Mouse (Mus musculus) megakaryocyte, embryonic 14.5 days (primary cell): ENCODE measurements around the gene Sema5a. TPM values are rescaled to one million over a fixed set of nuclear protein-coding genes. Genes with fewer than 3 reads are reported as not detected.

Source experiments
- H3K27me3 ChIP-seq: replicated peaks from 2 replicates; pipeline ENCODE3; 2012; ENCODE audit warnings: inconsistent platforms
- H3K36me3 ChIP-seq: replicated peaks from 2 replicates; pipeline ENCODE3; 2012; ENCODE audit warnings: low read length, inconsistent platforms, mixed read lengths
- H3K4me1 ChIP-seq: 2 replicates; pipeline ENCODE4 v1.6.1; 2012; ENCODE audit warnings: inconsistent platforms
- H3K4me3 ChIP-seq: replicated peaks from 2 replicates; pipeline ENCODE3; 2012; ENCODE audit warnings: moderate library complexity, mild to moderate bottlenecking, inconsistent platforms
- H3K9me3 ChIP-seq: 2 replicates; pipeline ENCODE4 v1.6.1; 2012; ENCODE audit warnings: inconsistent platforms
- FLI1 ChIP-seq: IDR thresholded peaks from 2 replicates; pipeline ENCODE4 v1.6.1; 2012; ENCODE audit warnings: low read length, inconsistent platforms, mixed read lengths
- GATA1 ChIP-seq: IDR thresholded peaks from 3 replicates; pipeline ENCODE4 v1.6.1; 2012; ENCODE audit warnings: mixed read lengths, low read length, inconsistent platforms, borderline replicate concordance
- polyA plus RNA-seq: library from polyadenylated mRNA; stranded (reverse); fragments of >175 nt; gene quantifications from 2 replicates; pipeline ENCODE4 v1.2.3, GENCODE M21; 2012; ENCODE audit warnings: low replicate concordance; ENCODE audit not compliant: insufficient read depth

Sema5a gene
- polyA plus RNA-seq, 1 experiment: not detected

- H3K9me3 ChIP-seq: peaks cover 18% of the 10 kb centered on the region
- H3K27me3 ChIP-seq: no peaks in the 10 kb centered on the region
- no peak overlapping the region for H3K4me3 ChIP-seq
- TF ChIP-seq GATA1 (no peak), FLI1 (no peak)
- H3K36me3 ChIP-seq: no peaks in the 10 kb centered on the region
- peaks cover 8% of the 10 kb centered on the region for H3K4me1 ChIP-seq
Observed at GRCm38 (mm10) chr15:32324105-32324504, 79.5 kb downstream of the Sema5a start.

GRCm38 (mm10) chr15:32328370-32329004 is 83.9 kb downstream of the Sema5a start:
- Histone ChIP-seq H3K36me3 (no peaks in the 10 kb centered on the region), H3K4me3 (no peak overlapping the region), H3K27me3 (no peaks in the 10 kb centered on the region), H3K9me3 (peaks cover 1% of the 10 kb centered on the region; the same call in 1 of the 2 replicates), H3K4me1 (peaks cover 8% of the 10 kb centered on the region)
- TF ChIP-seq GATA1: no peak
- TF ChIP-seq FLI1: no peak

- no peaks in the 10 kb centered on the region for H3K27me3 ChIP-seq
- H3K4me3 ChIP-seq: no peak overlapping the region
- TF ChIP-seq GATA1: no peak
- no peak for TF ChIP-seq FLI1
- H3K9me3 ChIP-seq: peaks cover 4% of the 10 kb centered on the region; the same call in 1 of the 2 replicates
- no peaks in the 10 kb centered on the region for H3K36me3 ChIP-seq
- peaks cover 8% of the 10 kb centered on the region for H3K4me1 ChIP-seq
Observed at GRCm38 (mm10) chr15:32329670-32330330, 85.2 kb downstream of the Sema5a start.

- Histone ChIP-seq H3K9me3 (peaks cover 4% of the 10 kb centered on the region; the same call in 1 of the 2 replicates), H3K27me3 (no peaks in the 10 kb centered on the region), H3K4me1 (peaks cover 8% of the 10 kb centered on the region), H3K36me3 (no peaks in the 10 kb centered on the region), H3K4me3 (no peak overlapping the region)
- TF ChIP-seq GATA1: no peak
- TF ChIP-seq FLI1: no peak
Observed at GRCm38 (mm10) chr15:32330427-32330826, 85.8 kb downstream of the Sema5a start.

- no peak for TF ChIP-seq FLI1
- Histone ChIP-seq H3K4me1 (peaks cover 8% of the 10 kb centered on the region), H3K36me3 (no peaks in the 10 kb centered on the region), H3K4me3 (no peak overlapping the region), H3K9me3 (peaks cover 9% of the 10 kb centered on the region; the same call in 1 of the 2 replicates), H3K27me3 (no peaks in the 10 kb centered on the region)
Observed at GRCm38 (mm10) chr15:32331037-32331436, 86.4 kb downstream of the Sema5a start.

GRCm38 (mm10) chr15:32333456-32333855 is 88.8 kb downstream of the Sema5a start:
- Histone ChIP-seq H3K9me3 (peaks cover 12% of the 10 kb centered on the region), H3K4me1 (peaks cover 6% of the 10 kb centered on the region), H3K36me3 (no peaks in the 10 kb centered on the region), H3K4me3 (no peak overlapping the region), H3K27me3 (no peaks in the 10 kb centered on the region)
- no peak for TF ChIP-seq GATA1
- no peak for TF ChIP-seq FLI1

- Histone ChIP-seq H3K36me3 (no peaks in the 10 kb centered on the region), H3K4me3 (no peak overlapping the region), H3K27me3 (no peaks in the 10 kb centered on the region), H3K9me3 (peaks cover 12% of the 10 kb centered on the region), H3K4me1 (no peaks in the 10 kb centered on the region)
- TF ChIP-seq GATA1: no peak
Observed at GRCm38 (mm10) chr15:32337810-32338209, 93.2 kb downstream of the Sema5a start.

- no peak overlapping the region for H3K4me3 ChIP-seq
- H3K27me3 ChIP-seq: no peaks in the 10 kb centered on the region
- H3K9me3 ChIP-seq: peaks cover 8% of the 10 kb centered on the region
- no peaks in the 10 kb centered on the region for H3K4me1 ChIP-seq
- no peaks in the 10 kb centered on the region for H3K36me3 ChIP-seq
- TF ChIP-seq FLI1: no peak
- TF ChIP-seq GATA1: no peak
Observed at GRCm38 (mm10) chr15:32338721-32339290, 94.2 kb downstream of the Sema5a start.

GRCm38 (mm10) chr15:32339426-32339825 is 94.8 kb downstream of the Sema5a start:
- peaks cover 9% of the 10 kb centered on the region for H3K9me3 ChIP-seq
- TF ChIP-seq GATA1 (no peak), FLI1 (no peak)
- no peak overlapping the region for H3K4me3 ChIP-seq
- no peaks in the 10 kb centered on the region for H3K27me3 ChIP-seq
- H3K4me1 ChIP-seq: no peaks in the 10 kb centered on the region
- no peaks in the 10 kb centered on the region for H3K36me3 ChIP-seq

GRCm38 (mm10) chr15:32341423-32341822 is 96.8 kb downstream of the Sema5a start:
- TF ChIP-seq FLI1 (no peak), GATA1 (no peak)
- H3K4me3 ChIP-seq: no peak overlapping the region
- H3K9me3 ChIP-seq: peaks cover 14% of the 10 kb centered on the region
- H3K36me3 ChIP-seq: no peaks in the 10 kb centered on the region
- no peaks in the 10 kb centered on the region for H3K4me1 ChIP-seq
- H3K27me3 ChIP-seq: no peaks in the 10 kb centered on the region
